Mouse (Mus musculus): ENCODE data around the gene Unk.
A peak's percentile ranks its signal among the peaks of the same experiment; 100 is the strongest.

Unk gene

GRCm38 (mm10) chr11:116030898-116031845 is 1.1 kb downstream of the Unk start:
- DNase-seq: peak; percentile 56

GRCm38 (mm10) chr11:116034584-116034983 is 4.5 kb downstream of the Unk start:
- DNase-seq: no peak

- no peak for DNase-seq
Observed at GRCm38 (mm10) chr11:116036671-116037070, 6.5 kb downstream of the Unk start.

- no peak for DNase-seq
Observed at GRCm38 (mm10) chr11:116037826-116038225, 7.7 kb downstream of the Unk start.

DNA sequence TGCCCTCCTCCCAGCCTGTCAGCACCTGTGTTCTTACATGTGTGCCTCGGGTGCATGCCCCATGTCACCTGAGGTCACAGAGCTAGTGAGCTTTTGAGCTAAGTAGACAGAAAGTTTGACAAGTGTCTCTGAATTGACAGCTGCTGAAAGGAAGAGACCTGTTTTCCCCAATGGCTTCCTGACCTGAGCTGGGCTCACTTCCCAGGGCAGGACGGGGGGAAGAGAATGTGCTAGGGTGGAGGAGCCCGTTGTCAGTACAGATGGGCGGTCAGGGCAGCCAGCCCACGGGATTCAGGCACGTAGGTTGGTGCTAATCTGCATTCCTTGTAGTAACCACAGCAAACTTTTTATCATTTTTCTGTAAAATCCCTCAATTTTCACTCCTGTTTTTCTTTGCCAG is 10.5 kb downstream of the Unk start:
- DNase-seq: peak in 1 of 2 experiments; percentile 30

- no peak for DNase-seq
Observed at GRCm38 (mm10) chr11:116041833-116042232, 11.7 kb downstream of the Unk start.

DNA sequence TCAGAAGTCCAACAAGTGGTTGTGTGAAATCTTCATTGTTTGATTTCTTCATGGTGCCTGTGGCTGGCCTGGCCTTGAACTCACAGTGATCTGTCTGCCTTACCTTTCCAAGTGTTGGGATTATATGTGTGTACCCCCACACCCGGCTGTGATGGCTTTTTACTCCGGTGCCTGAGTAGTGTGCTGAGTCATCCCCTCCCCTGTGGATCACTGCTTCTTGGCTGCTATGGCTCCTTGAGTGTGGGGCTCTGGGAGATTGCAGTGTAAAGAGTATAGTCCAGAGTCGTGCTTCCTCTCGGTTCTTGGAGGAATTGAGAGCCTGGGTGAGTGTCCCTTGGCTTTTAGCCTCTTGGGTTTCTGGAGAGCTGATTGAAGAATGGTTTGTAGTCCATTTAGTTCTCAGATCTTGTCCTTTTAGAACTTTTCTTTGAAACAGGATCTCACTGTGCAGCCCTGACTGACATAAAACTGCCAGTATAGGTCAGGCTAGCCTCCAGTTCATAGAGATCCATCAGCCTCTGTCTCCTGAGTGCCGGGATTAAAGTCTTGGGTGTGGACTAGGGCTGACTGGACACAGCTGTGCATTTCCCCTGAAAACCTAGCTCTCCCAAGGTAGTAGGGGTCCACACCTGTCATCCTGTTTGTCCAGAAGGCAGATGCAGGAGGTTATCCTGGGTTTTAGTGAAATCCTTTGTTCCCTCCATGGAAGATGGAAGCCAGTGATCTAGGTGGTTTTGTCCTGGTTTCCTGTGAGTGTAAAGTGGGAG is 12.4 kb downstream of the Unk start:
- DNase-seq: no peak

DNA sequence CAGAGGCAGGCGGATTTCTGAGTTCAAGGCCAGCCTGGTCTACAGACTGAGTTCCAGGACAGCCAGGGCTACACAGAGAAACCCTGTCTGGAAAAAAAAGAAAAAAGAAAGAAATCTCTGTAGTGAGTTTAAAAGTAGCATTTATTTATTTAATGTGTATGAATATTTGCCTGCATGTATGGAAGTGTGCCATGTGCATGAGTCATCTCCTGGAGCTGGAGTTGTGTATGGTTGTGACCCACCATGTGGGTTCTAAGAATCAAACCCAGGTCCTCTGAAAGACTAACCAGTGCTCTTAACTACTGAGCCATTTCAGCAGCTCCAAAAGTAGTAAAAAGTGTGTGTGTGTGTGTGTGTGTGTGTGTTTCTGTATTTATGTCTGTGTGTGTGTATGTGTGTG is 13.2 kb downstream of the Unk start:
- DNase-seq: no peak

- no peak for DNase-seq
Observed at GRCm38 (mm10) chr11:116045173-116045572, 15.1 kb downstream of the Unk start.

DNA sequence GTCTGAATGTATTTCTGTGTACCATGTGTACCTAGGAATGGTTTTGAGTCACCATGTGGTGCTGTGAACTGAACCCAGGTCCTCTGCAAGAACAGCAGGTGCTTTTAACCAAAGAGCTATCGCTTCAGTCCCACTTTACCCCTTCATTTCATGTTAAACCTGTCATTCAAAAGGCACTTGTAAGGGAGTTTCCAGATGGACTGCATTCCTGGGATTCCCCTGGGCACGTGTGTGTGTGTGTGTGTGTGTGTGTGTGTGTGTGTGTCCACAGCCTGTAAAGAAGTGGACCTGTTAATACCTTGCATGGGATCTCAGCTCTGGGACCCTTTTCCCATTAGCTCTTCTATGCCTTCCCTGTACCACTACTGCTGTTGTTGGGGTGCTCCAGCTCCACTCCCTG is 19.5 kb downstream of the Unk start:
- DNase-seq: no peak

DNA sequence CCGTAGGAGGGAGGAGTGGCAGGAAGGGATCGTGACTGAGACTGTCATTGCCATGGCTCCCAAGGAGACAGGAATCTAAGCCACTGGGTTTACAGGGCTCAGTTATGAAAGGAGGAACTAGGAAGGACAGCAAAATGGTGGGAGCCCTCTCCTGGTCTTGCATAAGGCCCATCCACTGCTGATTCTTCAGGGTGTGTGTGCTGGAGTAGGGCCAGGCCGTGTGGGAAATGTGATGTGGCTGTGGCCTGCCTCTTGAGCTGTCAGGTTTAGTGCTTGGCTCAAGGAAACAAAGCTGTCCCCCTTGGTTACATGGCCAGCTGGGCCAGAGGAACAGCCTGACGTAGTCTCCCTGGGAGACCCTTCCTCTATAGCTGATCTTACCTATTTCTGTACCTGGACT is 20.1 kb downstream of the Unk start:
- no peak for DNase-seq

GRCm38 (mm10) chr11:116053510-116054229 is 23.5 kb downstream of the Unk start:
- no peak for DNase-seq

GRCm38 (mm10) chr11:116055873-116056272 is 25.8 kb downstream of the Unk start:
- DNase-seq: no peak

- DNase-seq: no peak
Observed at GRCm38 (mm10) chr11:116057237-116057881, 27.2 kb downstream of the Unk start.

DNA sequence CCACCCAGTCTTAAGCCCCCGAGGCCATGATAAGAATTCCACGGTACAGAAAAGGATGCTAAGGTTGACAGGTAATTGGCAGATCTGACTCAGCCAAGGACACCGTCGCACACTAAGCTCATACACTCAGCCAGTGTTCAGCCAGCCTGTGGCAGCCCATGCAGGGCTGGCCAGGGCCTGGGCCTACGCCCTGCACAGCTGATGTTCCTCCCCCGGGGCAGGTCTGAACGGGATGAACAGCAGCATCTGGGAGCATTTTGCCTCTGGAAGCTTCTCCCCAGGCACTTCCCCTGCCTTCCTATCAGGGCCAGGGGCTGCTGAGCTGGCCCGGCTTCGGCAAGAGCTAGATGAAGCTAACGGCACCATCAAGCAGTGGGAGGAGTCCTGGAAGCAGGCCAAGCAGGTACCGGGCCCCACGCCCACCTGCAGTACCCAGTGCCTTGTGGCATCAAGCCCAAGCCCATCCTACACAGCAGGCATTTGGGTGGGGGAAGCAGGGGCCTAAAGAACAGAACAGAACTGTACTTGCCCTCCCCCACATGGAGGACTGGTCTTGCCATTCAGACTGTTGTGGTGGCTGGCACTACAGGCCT is 28.0 kb downstream of the Unk start:
- peak in 1 of 2 experiments; percentile 63 for DNase-seq

DNA sequence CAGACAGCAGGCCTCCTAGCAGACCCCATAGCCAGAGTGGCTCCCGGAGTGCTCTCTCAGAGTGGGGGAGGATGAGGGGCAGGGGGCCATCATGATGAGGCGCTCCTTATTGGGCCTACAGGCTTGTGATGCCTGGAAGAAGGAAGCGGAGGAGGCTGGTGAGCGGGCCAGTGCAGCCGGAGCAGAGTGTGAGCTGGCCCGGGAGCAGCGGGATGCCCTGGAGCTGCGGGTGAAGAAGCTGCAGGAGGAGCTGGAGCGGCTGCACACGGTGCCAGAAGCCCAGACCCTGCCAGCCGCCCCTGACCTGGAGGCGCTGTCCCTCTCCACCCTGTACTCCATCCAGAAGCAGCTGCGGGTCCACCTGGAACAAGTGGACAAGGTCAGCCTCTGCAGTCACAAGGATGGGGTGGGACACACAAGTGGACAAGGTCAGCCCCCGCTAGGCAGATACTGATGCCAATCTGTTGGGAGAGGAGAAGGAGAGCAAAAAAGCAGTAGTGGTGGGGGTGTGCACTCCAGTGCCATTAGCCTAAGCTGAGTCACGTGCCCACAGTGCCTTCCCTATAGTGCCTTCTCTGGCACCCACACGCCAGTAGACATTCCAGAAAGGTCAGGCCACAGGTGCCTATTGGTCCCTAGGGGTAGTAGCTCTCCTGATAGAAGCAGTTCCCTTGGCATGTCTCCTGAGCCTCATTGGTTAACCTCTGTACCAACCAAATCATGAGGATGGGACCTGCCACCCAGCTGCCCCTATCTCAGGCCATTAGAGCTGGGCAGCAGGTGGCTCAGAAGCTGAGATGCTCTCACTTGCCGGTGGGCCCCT is 29.0 kb downstream of the Unk start:
- no peak for DNase-seq

DNA sequence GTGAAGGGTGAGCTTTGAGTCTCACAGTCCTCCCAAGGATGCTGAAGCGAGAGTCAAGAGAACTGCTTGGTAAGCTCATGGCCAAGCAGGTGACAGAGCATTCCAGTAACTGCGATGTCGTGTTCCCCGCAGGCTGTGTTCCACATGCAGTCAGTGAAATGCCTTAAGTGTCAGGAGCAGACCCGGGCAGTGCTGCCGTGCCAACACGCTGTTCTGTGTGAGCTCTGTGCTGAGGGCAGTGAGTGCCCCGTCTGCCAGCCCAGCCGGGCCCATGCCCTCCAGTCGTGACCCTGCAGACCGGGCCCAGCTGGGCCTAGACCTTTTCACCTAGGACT is 29.5 kb downstream of the Unk start:
- peak in 1 of 2 experiments; percentile 26 for DNase-seq

DNA sequence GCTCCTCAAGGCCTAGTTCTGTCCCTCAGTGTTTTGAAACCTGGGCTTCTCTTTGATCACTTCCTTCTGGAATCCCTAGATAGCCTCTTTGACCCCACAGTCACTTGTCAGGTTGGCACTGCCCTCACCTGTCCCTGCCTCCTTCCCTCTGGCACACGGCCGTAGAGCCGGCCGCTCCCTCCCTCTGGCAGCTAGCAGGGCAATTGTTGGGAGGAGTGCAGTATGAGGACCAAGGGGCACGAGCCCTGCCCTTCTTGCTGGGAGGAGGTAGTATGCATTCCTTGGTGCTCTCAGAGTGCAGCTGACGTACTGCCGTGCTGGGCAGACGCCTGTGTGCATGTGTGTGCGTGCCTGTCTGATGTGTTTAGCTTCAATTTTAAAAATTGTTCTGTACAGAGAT is 30.5 kb downstream of the Unk start:
- DNase-seq: peak in 1 of 2 experiments; percentile 60

GRCm38 (mm10) chr11:116061641-116062415 is 31.7 kb downstream of the Unk start:
- DNase-seq: peak; percentile 74 to 79

DNA sequence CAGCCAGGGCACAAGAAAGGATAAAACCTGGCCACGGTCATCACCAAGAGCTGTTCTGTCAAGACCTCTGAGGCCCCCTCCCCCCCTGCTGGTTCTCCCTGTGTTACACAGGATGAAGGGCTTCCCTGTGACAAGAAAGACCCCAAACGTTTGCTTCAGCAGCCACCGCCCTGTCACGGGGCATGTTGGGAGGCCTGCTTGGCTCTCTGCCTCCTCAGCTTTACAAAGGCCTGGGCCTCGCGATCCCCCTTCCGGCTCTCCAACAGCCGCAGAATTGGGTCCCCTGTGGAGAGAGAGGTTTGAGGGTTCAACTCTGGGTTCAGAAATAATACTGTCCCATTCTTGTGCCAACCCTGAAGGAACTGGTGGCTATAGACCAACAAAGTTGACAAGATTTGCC is 32.4 kb downstream of the Unk start:
- peak; percentile 72 to 75 for DNase-seq

DNA sequence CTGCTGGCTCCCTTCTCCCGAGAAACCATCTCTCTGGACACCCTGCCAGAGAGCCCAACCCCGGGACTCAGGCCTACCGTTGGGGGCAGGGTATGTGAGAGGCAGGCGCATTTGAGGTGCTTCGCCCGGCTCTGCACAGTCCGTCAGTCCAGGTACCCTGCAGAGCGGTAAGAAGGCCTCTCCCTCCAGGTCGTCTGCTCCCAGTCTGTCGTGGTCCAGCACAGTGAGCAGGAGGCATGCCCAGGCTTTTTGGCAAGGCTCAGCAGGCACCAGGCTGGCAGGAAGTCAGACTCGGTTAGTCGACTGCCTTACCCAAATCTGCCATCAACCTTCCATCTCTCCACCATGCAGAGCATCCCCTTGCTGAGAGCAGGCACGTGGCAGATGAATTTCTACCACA is 33.4 kb downstream of the Unk start:
- peak; percentile 88 to 95 for DNase-seq
